Mouse (Mus musculus) adrenal gland, postnatal 36 days (tissue): ENCODE data around the gene Fam196a. TPM values are rescaled to one million over a fixed set of nuclear protein-coding genes. Genes with fewer than 3 reads are reported as not detected.

Source experiments
- DNase-seq, 2 experiments: peaks; one replicate each; pipeline ENCODE4 v3.0.0; 2021; ENCODE audit warnings: mixed read lengths in 1 of 2
- total RNA-seq, 2 experiments: library from RNA; stranded (reverse); gene quantifications; 2 replicates each; pipeline ENCODE4 v1.2.3; 2021

Gene Fam196a
- total RNA-seq, 2 experiments from 2014 or later, result 3.1 to 3.4 TPM

GRCm38 (mm10) chr7:134840066-134840465 lies 98.2 kb downstream of the Fam196a start:
- DNase-seq, result no peak
